Mouse (Mus musculus) kidney, adult 2 months (tissue): ENCODE measurements around the gene Gm42421. TPM values are rescaled to one million over a fixed set of nuclear protein-coding genes. Genes with fewer than 3 reads are reported as not detected.

Source experiments
- DNase-seq: peaks from one replicate; pipeline ENCODE4 v3.0.0; 2021
- H3K27ac ChIP-seq: fragments of 200-500 bp; 2 replicates; pipeline ENCODE4 v1.5.1; 2012; ENCODE audit warnings: low read depth, low read length, control low read depth, inconsistent platforms; ENCODE audit not compliant: insufficient read depth
- H3K27me3 ChIP-seq: fragments of 200-500 bp; replicated peaks from 2 replicates; pipeline ENCODE4 v1.6.1; 2012; ENCODE audit warnings: mild to moderate bottlenecking, moderate library complexity, low read length, inconsistent platforms; ENCODE audit not compliant: control insufficient read depth, insufficient read depth
- H3K36me3 ChIP-seq: fragments of 200-500 bp; 2 replicates; pipeline ENCODE4 v1.6.1; 2012; ENCODE audit warnings: mild to moderate bottlenecking, moderate library complexity, low read length, inconsistent platforms; ENCODE audit not compliant: control insufficient read depth, insufficient read depth
- H3K4me1 ChIP-seq: fragments of 200-500 bp; 2 replicates; pipeline ENCODE4 v1.6.1; 2011; ENCODE audit warnings: low read length; ENCODE audit not compliant: control insufficient read depth, insufficient read depth
- H3K4me3 ChIP-seq: fragments of 200-500 bp; 2 replicates; pipeline ENCODE4 v1.5.1; 2011; ENCODE audit warnings: mild to moderate bottlenecking, low read depth, low read length, control low read depth; ENCODE audit not compliant: insufficient read depth
- CTCF ChIP-seq: fragments of 200-500 bp; conservative IDR thresholded peaks from 2 replicates; pipeline ENCODE4 v1.5.1; 2011; ENCODE audit warnings: low read depth, mild to moderate bottlenecking, control low read depth, low read length, moderate library complexity, mixed read lengths; ENCODE audit not compliant: insufficient read depth, insufficient read length
- POLR2A ChIP-seq: fragments of 200-500 bp; IDR thresholded peaks from one replicate; pipeline ENCODE4 v1.6.1; 2011; ENCODE audit warnings: low read depth, low read length, control low read depth
- WGBS: fragments of 180-500 bp; shearing (Covaris S2); methylation state at CpG from one replicate; pipeline ENCODE4 v1.1.7; 2018; 5-methylcytosine and 5-hydroxymethylcytosine counted together
- polyA plus RNA-seq: library from polyadenylated mRNA; depleted of rRNA; stranded (reverse); fragments of >200 nt; gene quantifications from 2 replicates; pipeline ENCODE4 v1.2.3, GENCODE M21; 2012

Gene Gm42421
- polyA plus RNA-seq, 1 experiment: not detected

DNA sequence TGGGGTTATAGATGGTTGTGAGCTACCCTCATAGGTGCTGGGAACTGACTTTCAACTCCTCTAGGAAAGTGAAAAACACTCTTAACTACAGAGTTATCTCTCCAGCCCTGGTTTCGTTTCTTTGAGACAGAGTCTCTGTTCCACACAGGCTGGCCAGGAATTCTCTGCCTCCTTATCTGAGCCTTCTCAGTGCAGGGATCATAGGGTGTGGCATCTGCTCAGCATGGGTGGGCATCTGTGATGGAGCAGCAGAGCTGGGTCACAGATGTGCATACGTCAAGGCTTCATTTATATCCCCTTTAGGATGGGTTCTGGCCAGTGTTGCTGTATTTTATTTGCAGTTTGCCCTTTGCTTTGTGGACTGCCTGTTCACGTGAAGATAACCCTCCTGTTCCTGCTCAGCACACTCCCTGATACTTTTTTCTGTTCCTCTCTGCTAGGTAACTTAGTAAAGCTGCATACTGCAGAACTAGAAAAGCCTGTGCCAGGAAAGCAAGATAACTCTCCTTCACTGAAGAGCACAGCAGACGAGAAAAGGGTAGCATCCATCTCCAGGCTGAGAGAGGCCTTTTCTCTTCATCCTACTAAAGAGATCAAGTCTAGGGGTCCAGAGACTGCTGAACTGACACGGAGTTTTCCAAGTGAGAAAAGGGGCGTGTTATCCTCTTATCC, 3.1 kb upstream of the Gm42421 start:
- H3K27ac ChIP-seq: no peak overlapping the region
- TF ChIP-seq POLR2A: no peak
- TF ChIP-seq CTCF: no peak
- H3K4me1 ChIP-seq: no peaks in the 10 kb centered on the region
- H3K4me3 ChIP-seq: no peak overlapping the region
- no peaks in the 10 kb centered on the region for H3K27me3 ChIP-seq
- WGBS: 89% methylated on average over 6 of the region's 6 CpGs
- peaks cover 2% of the 10 kb centered on the region for H3K36me3 ChIP-seq
- no peak for DNase-seq

DNA sequence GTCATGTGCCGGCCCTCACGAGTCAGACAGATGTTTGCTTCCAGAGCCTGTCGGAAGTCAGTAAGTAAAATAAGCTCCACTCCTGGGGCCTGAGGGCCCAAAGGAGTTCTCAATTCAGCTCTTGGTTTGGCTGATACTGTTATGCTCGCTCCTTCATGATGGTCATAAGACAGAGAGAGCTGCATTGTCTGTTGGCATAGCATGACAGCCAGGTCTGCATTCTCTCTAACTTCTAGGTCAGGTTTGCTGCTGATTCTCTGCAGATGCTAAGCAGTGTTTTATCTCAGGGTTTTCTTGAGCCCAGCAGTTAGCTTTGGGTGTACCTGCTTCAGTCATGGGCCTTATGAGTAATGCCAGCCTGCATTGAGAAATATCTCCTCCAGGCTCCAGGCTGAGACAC, 1.3 kb downstream of the Gm42421 start:
- Histone ChIP-seq H3K27ac (no peak overlapping the region), H3K4me3 (no peak overlapping the region), H3K27me3 (no peaks in the 10 kb centered on the region), H3K4me1 (no peaks in the 10 kb centered on the region), H3K36me3 (no peaks in the 10 kb centered on the region; the same call in 1 of the 2 replicates)
- TF ChIP-seq CTCF (no peak), POLR2A (no peak)
- DNase-seq: no peak
- 93% methylated on average over 4 of the region's 4 CpGs for WGBS

DNA sequence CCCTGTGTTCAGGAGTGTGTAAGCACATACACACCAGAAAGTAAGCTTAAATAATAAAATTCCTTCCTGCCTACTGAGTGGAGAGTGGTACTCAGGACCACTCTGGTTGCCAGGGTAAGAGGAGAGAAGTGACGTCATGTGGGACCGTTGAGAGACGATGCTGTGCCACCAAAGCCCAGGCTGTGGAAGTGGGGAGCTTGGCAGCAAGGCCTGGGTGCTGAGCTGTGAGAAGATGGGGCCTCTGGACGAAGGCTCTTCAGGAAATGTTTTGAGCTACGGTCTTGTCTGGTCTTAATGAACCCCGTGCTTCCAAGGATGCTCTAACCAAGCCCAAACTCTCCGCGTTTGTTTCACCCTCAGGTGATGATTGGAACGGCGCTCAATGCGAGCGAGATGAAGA, 2.7 kb downstream of the Gm42421 start:
- WGBS: 94% methylated on average over 12 of the region's 12 CpGs
- H3K27me3 ChIP-seq: no peaks in the 10 kb centered on the region
- no peak for DNase-seq
- no peak overlapping the region for H3K4me3 ChIP-seq
- TF ChIP-seq POLR2A: no peak
- no peak for TF ChIP-seq CTCF
- no peaks in the 10 kb centered on the region for H3K4me1 ChIP-seq
- no peak overlapping the region for H3K27ac ChIP-seq
- H3K36me3 ChIP-seq: no peaks in the 10 kb centered on the region; the same call in 1 of the 2 replicates

DNA sequence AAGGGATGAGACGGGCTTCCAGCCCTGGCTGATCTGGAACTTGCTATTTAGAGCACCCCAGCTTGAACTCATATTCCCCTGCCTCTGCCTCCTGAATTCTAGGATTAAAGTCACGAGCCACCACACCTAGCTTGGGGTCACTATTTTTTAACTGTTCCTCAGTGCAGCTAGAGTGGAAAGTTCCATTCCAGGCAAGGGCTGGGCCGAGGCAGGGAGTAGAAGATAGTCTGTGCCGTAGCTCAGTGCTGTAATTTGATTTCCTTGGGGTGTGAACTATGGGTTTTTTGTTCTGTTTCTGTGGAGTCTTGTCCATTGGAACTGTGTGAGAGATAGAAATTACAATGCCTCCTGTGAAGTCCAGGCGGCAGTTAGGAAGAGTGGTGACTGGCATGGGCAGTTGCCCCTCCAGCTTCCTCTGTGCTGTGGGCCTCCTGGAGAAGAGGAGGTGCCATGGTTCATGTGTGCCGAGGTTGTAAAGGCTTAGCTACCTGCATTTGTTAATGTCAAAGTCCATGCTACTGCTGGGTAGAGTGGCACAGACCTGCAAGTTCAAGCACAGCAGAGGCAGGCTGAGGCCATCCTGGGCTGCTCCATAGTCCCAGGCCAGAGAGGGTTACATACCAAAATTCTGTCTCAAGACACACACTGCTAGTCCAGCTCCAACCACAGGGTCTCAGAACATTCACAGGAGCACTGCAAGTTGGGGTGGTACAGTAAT, 4.0 kb downstream of the Gm42421 start:
- DNase-seq: no peak
- Histone ChIP-seq H3K27me3 (no peaks in the 10 kb centered on the region), H3K4me1 (no peaks in the 10 kb centered on the region), H3K36me3 (no peaks in the 10 kb centered on the region; the same call in 1 of the 2 replicates), H3K27ac (no peak overlapping the region), H3K4me3 (no peak overlapping the region)
- 83% methylated on average over 6 of the region's 6 CpGs for WGBS
- no peak for TF ChIP-seq CTCF
- TF ChIP-seq POLR2A: no peak

DNA sequence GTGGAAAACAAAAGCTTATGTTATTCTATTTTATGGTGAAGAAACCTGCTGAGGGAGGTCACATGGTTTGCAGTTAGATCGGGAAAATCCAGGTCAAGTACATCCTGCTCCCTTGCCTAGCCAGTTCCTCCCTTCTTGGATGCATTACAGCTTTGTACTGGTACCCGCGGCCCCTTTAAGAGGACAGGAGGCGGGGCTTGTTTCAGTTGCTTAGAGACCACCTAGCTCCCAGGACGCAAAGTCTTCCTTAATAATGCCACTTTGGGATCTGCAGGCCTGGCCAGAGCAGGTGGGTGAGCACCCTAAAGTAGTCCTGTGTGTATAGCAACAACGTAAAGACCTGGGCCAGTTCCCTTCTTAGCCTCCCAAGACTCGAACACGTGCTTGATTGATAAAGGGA, 4.9 kb downstream of the Gm42421 start, which contains the start of gene Rsph10b:
TSS of gene Rsph10b (plus strand) at position 205 of the 400 bp plus-strand sequence.
- DNase-seq: peak; percentile 3
- 26% methylated on average over 8 of the region's 8 CpGs for WGBS
- no peak within 1 kb of the TSS for H3K27ac ChIP-seq
- H3K36me3 ChIP-seq: no peaks in the 10 kb centered on the region; the same call in 1 of the 2 replicates
- no peak within 1 kb of the TSS for H3K4me3 ChIP-seq
- H3K27me3 ChIP-seq: no peaks in the 10 kb centered on the region
- H3K4me1 ChIP-seq: no peaks in the 10 kb centered on the region
- TF ChIP-seq CTCF: no peak
- TF ChIP-seq POLR2A: no peak

DNA sequence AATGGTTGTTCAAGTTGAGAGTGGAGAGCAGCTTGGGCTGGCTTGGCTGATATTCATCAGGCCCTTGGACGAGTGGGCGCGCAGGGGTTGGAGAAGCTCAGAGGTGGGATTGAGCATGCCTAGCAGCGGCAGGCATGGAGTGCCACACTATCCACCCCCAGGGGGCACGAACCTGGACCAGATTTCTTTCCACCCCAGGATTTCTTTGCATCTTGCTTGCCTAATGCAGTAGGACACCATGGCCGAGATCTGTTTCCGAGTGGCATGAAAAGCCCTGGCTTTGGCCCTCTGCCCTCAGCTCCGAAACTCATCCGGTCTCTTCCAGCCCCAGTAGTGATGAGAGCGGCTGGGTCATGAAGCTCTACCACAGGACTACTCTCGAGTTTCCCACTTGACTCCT, 5.4 kb downstream of the Gm42421 start:
- H3K4me3 ChIP-seq: no peak overlapping the region
- WGBS: 85% methylated on average over 11 of the region's 11 CpGs
- H3K36me3 ChIP-seq: no peaks in the 10 kb centered on the region
- TF ChIP-seq CTCF (no peak), POLR2A (no peak)
- no peaks in the 10 kb centered on the region for H3K27me3 ChIP-seq
- no peak for DNase-seq
- no peaks in the 10 kb centered on the region for H3K4me1 ChIP-seq
- H3K27ac ChIP-seq: no peak overlapping the region

DNA sequence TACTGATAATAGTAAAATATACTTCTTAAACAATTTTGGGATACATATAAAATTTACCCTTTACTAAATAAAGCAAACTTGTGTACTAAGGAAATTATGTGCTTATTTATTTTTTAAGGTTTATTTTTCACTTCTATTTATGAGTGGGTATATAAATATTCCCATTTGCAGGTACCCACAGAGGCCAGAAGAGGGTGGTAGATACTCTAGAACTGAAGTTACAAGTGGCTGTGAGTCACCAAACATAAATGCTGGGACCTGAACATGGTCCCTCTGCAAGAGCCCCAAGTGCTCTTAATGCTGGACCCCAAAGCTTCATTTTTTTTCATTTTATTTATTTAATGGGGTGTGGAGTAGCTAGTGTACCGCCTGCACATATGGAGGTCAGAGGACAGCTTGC, 5.9 kb downstream of the Gm42421 start:
- DNase-seq: no peak
- no peak overlapping the region for H3K27ac ChIP-seq
- TF ChIP-seq POLR2A (no peak), CTCF (no peak)
- 94% methylated on average over 1 of the region's 1 CpGs for WGBS
- no peaks in the 10 kb centered on the region for H3K4me1 ChIP-seq
- H3K36me3 ChIP-seq: no peaks in the 10 kb centered on the region
- H3K4me3 ChIP-seq: no peak overlapping the region
- H3K27me3 ChIP-seq: no peaks in the 10 kb centered on the region
